Mouse (Mus musculus) embryo, embryonic 10.5 days (tissue): ENCODE measurements around the gene Afg1l.

Experiments
- DNase-seq: peaks from one replicate; pipeline ENCODE4 v3.0.0-alpha.2; 2015; ENCODE audit warnings: low spot score

The Afg1l gene

GRCm38 (mm10) chr10:42297109-42297508 is 181.3 kb downstream of the Afg1l start:
- DNase-seq = no peak

DNA sequence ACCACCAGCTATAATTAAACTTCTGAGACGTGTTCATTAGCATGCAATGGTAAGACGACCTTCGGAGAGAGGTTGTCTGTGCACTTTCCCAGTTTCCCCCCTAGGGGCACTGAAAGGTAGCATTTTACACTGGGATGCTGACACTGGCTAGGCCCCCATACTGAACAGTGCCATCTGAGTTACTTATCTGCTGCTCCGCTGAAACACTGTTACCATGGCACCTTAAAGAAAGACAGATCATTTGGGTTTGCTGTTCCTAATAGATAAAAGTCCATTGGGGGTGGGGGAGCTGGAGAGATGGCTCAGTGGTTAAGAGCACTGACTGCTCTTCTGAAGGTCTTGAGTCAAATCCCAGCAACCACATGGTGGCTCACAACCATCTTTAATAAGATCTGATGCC is 181.8 kb downstream of the Afg1l start:
- no peak for DNase-seq

DNA sequence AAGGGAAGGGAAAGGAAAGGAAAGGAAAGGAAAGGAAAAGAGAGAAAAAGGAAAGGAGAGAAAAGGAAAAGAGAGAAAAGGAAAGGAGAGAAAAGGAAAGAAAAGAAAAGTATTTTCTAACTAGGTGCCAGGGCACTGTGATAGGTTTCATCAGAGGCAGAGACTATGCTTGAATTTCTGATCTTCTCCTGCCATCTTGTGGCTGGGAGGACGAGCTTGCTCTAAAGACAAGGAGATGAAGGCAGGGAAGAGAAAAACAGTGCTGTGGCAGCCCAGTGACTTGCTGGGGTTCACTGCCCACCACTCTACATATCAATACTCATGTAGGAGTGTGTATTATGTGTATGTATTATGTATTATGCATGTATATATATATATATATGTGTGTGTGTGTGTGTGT is 183.3 kb downstream of the Afg1l start:
- DNase-seq = peak; percentile 70

- DNase-seq = no peak
Observed at GRCm38 (mm10) chr10:42294392-42294791, 184.0 kb downstream of the Afg1l start.

- no peak for DNase-seq
Observed at GRCm38 (mm10) chr10:42293877-42294276, 184.5 kb downstream of the Afg1l start.

DNA sequence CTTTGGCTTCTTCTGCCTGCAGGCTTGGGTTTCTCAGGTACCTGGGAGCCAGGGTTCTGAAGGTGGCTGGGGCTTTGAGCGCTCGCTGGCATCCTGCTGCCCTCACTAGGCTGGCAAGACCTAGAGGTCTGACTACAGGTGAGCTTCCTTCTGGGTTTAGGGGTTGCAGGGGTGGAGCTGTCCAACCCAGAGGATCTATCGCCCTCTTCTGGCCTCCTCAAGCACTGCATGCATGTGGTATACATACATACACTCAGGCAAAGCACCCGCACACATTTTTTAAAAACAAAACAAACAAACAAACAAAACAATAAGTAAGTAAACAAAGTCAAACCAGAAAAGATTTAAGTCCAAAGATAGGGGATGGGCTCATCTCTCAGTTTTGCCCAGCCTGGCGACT is 187.0 kb downstream of the Afg1l start:
- DNase-seq = peak; percentile 72

DNA sequence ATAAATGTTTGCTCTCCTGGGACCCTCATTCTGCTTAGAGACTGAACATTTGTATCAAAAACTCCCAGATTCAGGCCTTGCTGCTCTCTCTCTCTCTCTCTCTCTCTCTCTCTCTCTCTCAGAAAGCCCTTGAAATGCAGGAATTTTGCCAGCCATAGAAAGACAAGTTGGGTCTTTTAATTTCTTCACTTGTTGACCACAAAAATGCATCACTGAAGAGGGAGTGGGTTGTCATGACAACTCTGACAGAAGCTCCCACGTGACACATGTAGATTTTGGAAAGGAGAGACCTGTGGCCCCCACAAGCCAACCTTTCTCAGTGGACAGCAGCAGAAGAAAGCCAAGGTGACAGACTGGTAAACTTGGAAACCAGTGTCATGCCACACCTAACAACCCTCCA is 190.7 kb downstream of the Afg1l start:
- no peak for DNase-seq

- DNase-seq = peak; percentile 36
Observed at GRCm38 (mm10) chr10:42278307-42278850, 200.0 kb downstream of the Afg1l start.

DNA sequence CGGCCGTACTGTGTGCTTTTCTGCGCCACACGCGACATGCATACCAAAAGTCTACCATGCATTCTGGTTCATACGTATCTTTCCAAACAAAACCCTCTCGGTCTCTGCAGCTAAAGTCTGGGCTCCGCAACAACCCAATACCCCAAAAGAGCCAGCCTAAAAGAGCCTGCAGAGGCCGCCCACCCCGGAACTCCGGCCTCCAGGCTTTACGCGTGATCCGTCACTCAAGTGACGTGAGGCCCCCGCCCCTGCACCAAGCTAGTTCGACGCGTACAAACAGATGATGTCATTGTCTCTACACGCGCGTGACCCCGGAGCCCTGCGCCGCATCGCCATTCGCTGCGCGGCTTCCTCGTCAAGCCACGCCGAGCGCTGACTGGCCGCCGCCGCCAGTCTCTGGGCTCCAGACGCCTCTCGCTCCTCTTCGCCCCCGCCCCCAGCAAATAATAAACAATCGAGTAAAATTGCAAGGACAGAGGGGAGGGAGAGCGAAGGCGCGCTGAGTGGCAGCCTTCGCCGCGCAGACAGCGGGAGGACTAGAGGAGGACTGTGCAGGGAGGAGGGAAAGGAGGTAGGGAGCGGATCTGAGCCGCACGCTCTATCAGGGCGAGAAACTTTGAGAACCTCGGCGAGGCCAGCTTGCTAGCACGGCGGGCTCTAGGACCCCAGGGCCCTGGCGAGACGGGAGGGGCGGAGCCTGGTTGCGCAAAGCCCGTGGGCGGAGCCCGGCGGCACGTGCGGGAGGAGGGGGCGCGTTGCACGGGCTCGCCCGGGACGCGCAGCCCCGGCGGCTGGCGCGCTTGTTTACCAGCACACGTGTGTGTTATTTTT is 200.7 kb downstream of the Afg1l start:
- peak; percentile 98 for DNase-seq

DNA sequence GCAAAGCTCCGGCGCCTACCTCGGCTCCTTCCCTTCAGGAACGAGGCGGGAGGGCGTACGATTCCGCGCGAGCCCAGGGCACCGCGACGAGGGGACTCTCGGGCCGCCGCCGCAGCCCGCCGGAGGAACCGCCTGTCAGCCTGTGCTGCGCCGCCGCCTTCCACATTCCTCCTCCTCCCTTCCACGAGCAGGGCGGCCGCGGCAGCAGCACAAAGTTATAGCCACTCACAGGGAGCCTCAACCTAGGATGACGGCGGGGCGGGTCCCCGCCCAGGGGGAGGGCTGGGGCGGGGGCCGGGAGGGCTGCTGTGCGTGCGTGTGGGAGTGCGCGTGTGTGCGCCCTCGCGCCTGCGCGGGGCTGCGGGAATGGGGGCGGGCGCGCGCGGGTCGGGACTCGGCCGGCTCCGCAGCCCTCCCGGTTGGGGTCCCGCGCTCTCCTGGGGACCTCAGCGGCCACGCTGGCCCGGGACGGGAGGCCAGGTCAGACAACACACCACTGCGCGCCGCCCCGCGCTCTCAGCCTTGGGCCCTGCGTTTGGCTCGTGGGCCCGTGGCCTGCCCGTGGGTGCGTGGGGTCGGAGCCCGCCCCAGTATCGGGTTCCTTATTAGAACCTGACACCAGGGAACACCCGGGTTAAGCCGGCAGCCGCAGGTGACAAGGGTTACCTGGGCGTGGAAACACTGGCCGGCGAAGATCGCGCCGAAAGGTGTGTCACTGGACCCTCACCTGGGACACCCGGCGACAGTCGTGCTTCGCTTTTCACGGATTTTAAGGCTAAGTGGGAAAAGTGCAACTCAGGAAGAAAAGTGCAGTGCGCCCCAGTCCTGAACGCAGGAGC is 201.6 kb downstream of the Afg1l start, which contains the start of gene Foxo3:
Foxo3 (minus strand) TSS at position 249 of the 839 bp plus-strand sequence.
- DNase-seq = peak; percentile 86

- peak; percentile 81 for DNase-seq
Observed at GRCm38 (mm10) chr10:42275871-42276501, 202.4 kb downstream of the Afg1l start.

GRCm38 (mm10) chr10:42275401-42275870 is 202.9 kb downstream of the Afg1l start:
- peak; percentile 56 for DNase-seq

DNA sequence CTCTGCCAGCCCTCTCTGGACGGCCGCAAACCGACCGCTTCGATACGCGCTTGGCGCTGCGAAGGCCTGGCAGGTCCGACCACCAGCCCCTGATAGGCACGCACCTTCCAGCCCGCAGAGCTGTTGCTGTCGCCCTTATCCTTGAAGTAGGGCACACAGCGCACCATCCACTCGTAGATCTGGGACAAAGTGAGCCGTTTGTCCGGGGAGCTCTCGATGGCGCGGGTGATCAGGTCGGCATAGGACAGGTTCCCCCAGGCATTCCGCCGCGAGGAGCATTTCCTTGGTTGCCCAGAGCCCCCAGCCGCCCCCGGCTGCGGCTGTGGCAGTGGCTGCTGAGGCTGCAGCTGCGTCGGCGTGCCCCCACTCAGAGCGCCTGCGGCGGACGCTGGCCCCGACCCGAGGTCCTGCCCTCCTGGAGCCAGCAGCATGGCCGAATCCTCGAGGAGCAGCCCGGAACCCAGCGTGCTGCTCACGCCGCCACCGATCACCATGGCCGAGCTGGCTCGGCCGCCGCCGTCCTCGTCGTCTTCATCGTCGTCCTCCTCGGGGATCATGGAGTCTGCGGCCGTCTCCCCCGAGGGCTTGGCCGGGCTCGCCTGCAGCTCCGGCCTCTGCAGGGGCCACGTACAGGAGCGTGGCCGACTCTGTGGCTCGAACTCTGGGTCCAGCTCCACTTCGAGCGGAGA is 203.5 kb downstream of the Afg1l start:
- peak; percentile 46 for DNase-seq

- DNase-seq = peak; percentile 57
Observed at GRCm38 (mm10) chr10:42273760-42274691, 204.3 kb downstream of the Afg1l start.

GRCm38 (mm10) chr10:42273403-42273759 is 205.0 kb downstream of the Afg1l start:
- DNase-seq = no peak

DNA sequence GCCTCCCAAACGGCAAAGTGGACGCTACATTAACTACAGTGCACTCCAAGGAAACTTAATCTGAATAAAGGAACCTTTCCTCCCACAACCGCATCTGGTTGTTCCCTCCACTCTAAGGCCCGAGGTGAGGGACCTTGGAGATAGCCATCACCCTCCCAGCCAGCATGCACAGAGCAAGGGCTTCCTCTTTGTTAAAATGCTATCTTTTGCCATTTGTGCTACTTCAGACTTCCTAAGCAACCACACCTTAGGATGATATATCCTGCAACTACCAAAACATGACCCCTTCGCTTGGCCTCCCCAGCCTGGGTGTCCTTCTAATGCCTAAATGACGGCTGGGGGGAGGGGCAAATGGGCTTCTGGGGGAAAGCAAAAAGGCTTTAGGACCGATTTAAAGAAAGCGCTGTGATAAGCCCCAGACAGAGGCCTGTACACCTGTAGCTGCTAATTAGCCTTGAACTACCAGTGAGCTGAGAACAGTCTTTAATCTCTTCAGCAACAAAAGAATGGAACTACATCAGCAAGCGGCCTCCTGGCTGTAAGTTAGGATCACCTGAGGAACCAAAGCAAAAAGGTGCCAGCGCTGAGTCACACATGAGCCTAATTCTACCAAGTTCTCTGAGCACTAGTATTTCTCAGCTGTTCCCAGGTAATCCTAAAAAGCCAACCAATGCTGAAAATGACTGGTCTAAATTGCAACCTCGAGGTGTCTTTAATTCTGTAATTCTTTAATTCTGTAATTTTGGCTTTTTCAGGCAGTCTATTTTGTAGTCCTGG is 206.7 kb downstream of the Afg1l start:
- DNase-seq = no peak

- DNase-seq = peak; percentile 34
Observed at GRCm38 (mm10) chr10:42270277-42271083, 207.9 kb downstream of the Afg1l start.

- DNase-seq = no peak
Observed at GRCm38 (mm10) chr10:42269281-42270025, 208.9 kb downstream of the Afg1l start.
